Mouse (Mus musculus) spleen, adult 2 months (tissue): ENCODE data around the gene Dynlt1f.
"Not testable (repeated sequence)": the region's sequence is repeated elsewhere in the genome, so short reads cannot be mapped to it uniquely, and the experiment has no call there.

ENCODE experiments used
- CTCF ChIP-seq: fragments of 200-500 bp; IDR thresholded peaks from 2 replicates; pipeline ENCODE4 v1.5.1; 2011; ENCODE audit warnings: mild to moderate bottlenecking, inconsistent platforms; ENCODE audit not compliant: insufficient read depth, insufficient read length, insufficient replicate concordance; ENCODE audit errors: extremely low read depth
- POLR2A ChIP-seq: fragments of 200-500 bp; IDR thresholded peaks from 2 replicates; pipeline ENCODE4 v1.6.1; 2011; ENCODE audit warnings: low read depth, low read length, inconsistent platforms

GRCm38 (mm10) chr17:6653341-6653946, 2.3 kb downstream of the Dynlt1f start:
- not testable (repeated sequence) for TF ChIP-seq CTCF, POLR2A
